In genomic region chr7:25715731-25716271, GRCm38 (mm10) we compare ENCODE assay signal across 23 mouse cellular contexts. TPM values are rescaled to one million over a fixed set of nuclear protein-coding genes. Genes with fewer than 3 reads are reported as not detected.
A peak's percentile ranks its signal among the peaks of the same experiment; 100 is the strongest.
DNase-seq lines count a peak whose midpoint lies in the region; TF ChIP-seq lines count a peak whose summit lies in the region.
"Had no signal": no experiment of that assay in that cellular context is flagged by ENCODE, and none has a peak within 500 bp of the region (broad histone marks: within the 10 kb centered on the region; RNA-seq: fewer than 3 reads in every experiment).

No protein-coding gene starts in this region.

- H3K36me3 ChIP-seq in heart, embryonic 10.5 days = peaks cover 51% of the 10 kb centered on the region
- peaks cover 75% of the 10 kb centered on the region for H3K36me3 ChIP-seq in E14TG2a.4 (ENCODE audit: insufficient read depth, low read length)

- no peak for TF ChIP-seq CTCF in E14TG2a.4 (conservative IDR thresholded peaks at IDR 0.05; ENCODE audit: low read length)

- peaks cover 37% of the 10 kb centered on the region for H3K4me1 ChIP-seq in heart, embryonic 10.5 days
- peaks cover 81% of the 10 kb centered on the region for H3K4me1 ChIP-seq in E14TG2a.4 (replicated peaks; ENCODE audit: low read depth, low read length)

- no peaks in the 10 kb centered on the region for H3K9me3 ChIP-seq in heart, embryonic 10.5 days
- H3K9me3 ChIP-seq in E14TG2a.4 (ENCODE audit: low read length) = no peaks in the 10 kb centered on the region
- H3K9me3 ChIP-seq: embryonic facial prominence, embryonic 13.5 days; embryonic facial prominence, embryonic 15.5 days; forebrain, embryonic 10.5 days; forebrain, embryonic 12.5 days had no signal

- peak; percentile 91 for DNase-seq in heart, adult 11 months
- no peak for DNase-seq in heart, embryonic 10.5 days (ENCODE audit: low spot score)
- DNase-seq in layer of hippocampus, postnatal 10 days (ENCODE audit: low spot score in 2 of 2) = peak; percentile 59 to 66
- no peak for DNase-seq in layer of hippocampus, adult 9-11 months
- no peak for DNase-seq in left cerebral cortex, postnatal 4 days
- DNase-seq: adrenal gland, adult 2 months; adrenal gland, postnatal 10 days; adrenal gland, postnatal 25 days; B cell, adult 2 months; cerebellum, adult 11 months; cerebellum, adult 18-20 months; cerebellum, adult 8-10 months; cerebellum, adult 9-11 months; cerebellum, postnatal 14 days; cerebellum, postnatal 36 days; embryo, embryonic 11 days had no signal

- intact Hi-C loops in left cerebral cortex, postnatal 4 days (cut with DNase I) = no loop called here

- H3K27me3 ChIP-seq in heart, embryonic 10.5 days (ENCODE audit: insufficient read depth, poor library complexity, severe bottlenecking) = no peaks in the 10 kb centered on the region
- no peaks in the 10 kb centered on the region for H3K27me3 ChIP-seq in E14TG2a.4 (ENCODE audit: insufficient read depth, low read length)
- H3K27me3 ChIP-seq: CH12.LX; embryonic facial prominence, embryonic 13.5 days; embryonic facial prominence, embryonic 15.5 days; forebrain, embryonic 12.5 days had no signal

- no peak overlapping the region for H3K27ac ChIP-seq in heart, embryonic 10.5 days
- H3K27ac ChIP-seq: embryonic facial prominence, embryonic 13.5 days; embryonic facial prominence, embryonic 15.5 days; forebrain, embryonic 10.5 days; forebrain, embryonic 12.5 days had no signal

- H3K4me3 ChIP-seq in heart, embryonic 10.5 days = no peak overlapping the region
- H3K4me3 ChIP-seq in E14TG2a.4 (replicated peaks; ENCODE audit: low read length) = peak overlapping the region; percentile 58
- H3K4me3 ChIP-seq: embryonic facial prominence, embryonic 13.5 days; embryonic facial prominence, embryonic 15.5 days; erythroblast, embryonic 14.5 days; forebrain, embryonic 10.5 days; forebrain, embryonic 12.5 days had no signal

- WGBS in heart, embryonic 10.5 days = 95% methylated on average over 22 of the region's 22 CpGs

RNA-seq across cellular contexts. Expression of gene Ccdc97, which starts 3.1 kb away (rescaled TPM):
- polyA plus RNA-seq in heart, embryonic 10.5 days (2016; fragmentation: Nextera tagmentation; extraction: Ambion mirVana) = 30.1 and 30.2 TPM in 2 replicates
- total RNA-seq in layer of hippocampus, postnatal 10 days (2021) = 10 to 100 TPM; 44.4 to 45.8 TPM
- total RNA-seq in left cerebral cortex, postnatal 4 days (2021) = 10 to 100 TPM; 47.8 to 48.6 TPM

RNA-seq across cellular contexts. Expression of gene Tgfb1, which starts 29.0 kb away (rescaled TPM):
- polyA plus RNA-seq in heart, embryonic 10.5 days (2016; fragmentation: Nextera tagmentation; extraction: Ambion mirVana) = 4.1 and 4.8 TPM in 2 replicates
- total RNA-seq in layer of hippocampus, postnatal 10 days (2021) = 10 to 100 TPM; 11.0 to 12.9 TPM
- total RNA-seq in left cerebral cortex, postnatal 4 days (2021) = 10 to 100 TPM in 1 of 2 experiments, 1 to 10 TPM in 1; 8.5 to 10.1 TPM

RNA-seq across cellular contexts. Expression of gene B9d2, which starts 35.2 kb away (rescaled TPM):
- polyA plus RNA-seq in heart, embryonic 10.5 days (2016; fragmentation: Nextera tagmentation; extraction: Ambion mirVana) = 34.2 and 35.8 TPM in 2 replicates
- total RNA-seq in layer of hippocampus, postnatal 10 days (2021) = 10 to 100 TPM; 26.6 to 29.8 TPM
- 10 to 100 TPM; 24.7 to 25.7 TPM for total RNA-seq in left cerebral cortex, postnatal 4 days (2021)

RNA-seq across cellular contexts. Expression of gene Hnrnpul1, which starts 38.8 kb away (rescaled TPM):
- polyA plus RNA-seq in heart, embryonic 10.5 days (2016; fragmentation: Nextera tagmentation; extraction: Ambion mirVana) = 45.3 and 54.6 TPM in 2 replicates
- 100 to 1,000 TPM; 122 to 129 TPM for total RNA-seq in layer of hippocampus, postnatal 10 days (2021)
- 100 to 1,000 TPM; 142 to 152 TPM for total RNA-seq in left cerebral cortex, postnatal 4 days (2021)

RNA-seq across cellular contexts. Expression of gene Tmem91, which starts 40.8 kb away (rescaled TPM):
- 1.1 and 1.9 TPM in 2 replicates for polyA plus RNA-seq in heart, embryonic 10.5 days (2016; fragmentation: Nextera tagmentation; extraction: Ambion mirVana)
- 10 to 100 TPM; 37.2 to 46.4 TPM for total RNA-seq in layer of hippocampus, postnatal 10 days (2021)
- 10 to 100 TPM; 14.6 to 19.9 TPM for total RNA-seq in left cerebral cortex, postnatal 4 days (2021)
- total RNA-seq: adrenal gland, postnatal 25 days had no signal

Comparison
In these comparisons a context has a peak if more than half of its experiments do, and no peak if none do; other contexts are left out.
1. DNase-seq: peak in heart, adult 11 months (single experiment) and layer of hippocampus, postnatal 10 days (2 of 2); none in heart, embryonic 10.5 days (single experiment), layer of hippocampus, adult 9-11 months (single experiment) and left cerebral cortex, postnatal 4 days (single experiment).